Mouse (Mus musculus): ENCODE data around the gene Olfr1358.

DNA sequence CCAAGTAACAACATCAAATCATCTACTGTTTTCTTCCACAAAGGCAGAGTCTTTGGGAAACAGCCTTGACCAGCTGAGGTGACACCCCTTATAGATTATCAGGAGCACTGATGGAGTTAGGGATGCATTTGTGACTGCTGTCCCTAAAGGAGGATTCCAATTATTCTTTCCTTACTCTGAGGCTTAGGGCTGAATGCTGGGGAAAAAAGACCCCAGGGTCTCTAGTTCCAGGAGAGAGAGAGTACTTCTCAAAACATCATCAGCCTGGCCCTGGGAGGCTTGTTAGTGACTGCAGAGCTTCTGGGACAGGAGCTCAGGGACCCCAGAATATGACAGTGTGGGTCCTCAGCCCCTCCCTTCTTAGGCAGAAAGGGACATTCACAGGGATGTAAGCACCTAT is at the start of gene Olfr1358:
- TF ChIP-seq CTCF (IDR thresholded peaks at IDR 0.05; ENCODE audit: low read depth) (no peak), EP300 (IDR thresholded peaks at IDR 0.05; ENCODE audit: low read depth) (no peak)
